Mouse (Mus musculus) right cerebral cortex, adult 2 months (tissue): Measurements from ENCODE around the gene Lmntd1.

Experiments used
- DNase-seq, 2 experiments: peaks; one replicate each; pipeline ENCODE4 v3.0.0; 2021 to 2022; ENCODE audit warnings: low spot score in 2 of 2

The Lmntd1 gene

GRCm38 (mm10) chr6:145433897-145434296, 180.2 kb downstream of the Lmntd1 start:
- DNase-seq: no peak

GRCm38 (mm10) chr6:145432711-145433708, 181.1 kb downstream of the Lmntd1 start:
- no peak for DNase-seq

GRCm38 (mm10) chr6:145431747-145432146, 182.4 kb downstream of the Lmntd1 start:
- DNase-seq: no peak

- no peak for DNase-seq
Observed at GRCm38 (mm10) chr6:145427411-145427810, 186.7 kb downstream of the Lmntd1 start.

- no peak for DNase-seq
Observed at GRCm38 (mm10) chr6:145426501-145426900, 187.6 kb downstream of the Lmntd1 start.

- no peak for DNase-seq
Observed at GRCm38 (mm10) chr6:145424156-145424555, 190.0 kb downstream of the Lmntd1 start.

- DNase-seq: peak; percentile 31 to 39
Observed at GRCm38 (mm10) chr6:145423484-145423883, 190.6 kb downstream of the Lmntd1 start.

GRCm38 (mm10) chr6:145421666-145422065, 192.5 kb downstream of the Lmntd1 start:
- DNase-seq: no peak

GRCm38 (mm10) chr6:145420407-145420806, 193.7 kb downstream of the Lmntd1 start:
- no peak for DNase-seq

GRCm38 (mm10) chr6:145418856-145419255, 195.3 kb downstream of the Lmntd1 start:
- DNase-seq: no peak

- no peak for DNase-seq
Observed at GRCm38 (mm10) chr6:145417720-145418440, 196.2 kb downstream of the Lmntd1 start.

- peak; percentile 20 to 52 for DNase-seq
Observed at GRCm38 (mm10) chr6:145417014-145417719, 197.0 kb downstream of the Lmntd1 start.

GRCm38 (mm10) chr6:145404369-145405051, 209.6 kb downstream of the Lmntd1 start:
- DNase-seq: no peak

- DNase-seq: no peak
Observed at GRCm38 (mm10) chr6:145401140-145401539, 213.0 kb downstream of the Lmntd1 start.

GRCm38 (mm10) chr6:145397881-145398280, 216.2 kb downstream of the Lmntd1 start:
- DNase-seq: no peak

- DNase-seq: peak in 1 of 2 experiments; percentile 37
Observed at GRCm38 (mm10) chr6:145396534-145396933, 217.6 kb downstream of the Lmntd1 start.

GRCm38 (mm10) chr6:145390421-145390820, 223.7 kb downstream of the Lmntd1 start:
- no peak for DNase-seq

GRCm38 (mm10) chr6:145389904-145390303, 224.2 kb downstream of the Lmntd1 start:
- DNase-seq: peak; percentile 78 to 79

GRCm38 (mm10) chr6:145387378-145387777, 226.7 kb downstream of the Lmntd1 start:
- peak; percentile 48 to 58 for DNase-seq

GRCm38 (mm10) chr6:145382586-145383380, 231.3 kb downstream of the Lmntd1 start:
- no peak for DNase-seq
